Mouse (Mus musculus): Measurements from ENCODE around the gene Gbp2. TPM values are rescaled to one million over a fixed set of nuclear protein-coding genes. Genes with fewer than 3 reads are reported as not detected.

The Gbp2 gene
- total RNA-seq (2021), result 1 to 10 TPM; 2.9 to 3.2 TPM
- long read RNA-seq, experiment 1, transcript Gbp2-201 (11 exons, 2,516 nt), result major isoform, 9 of 10 reads
- long read RNA-seq, experiment 1, partial matches to known transcripts, result 1 of 10 reads
- long read RNA-seq, experiment 1, other reads (novel, unspliced or antisense), result 0 of 10 reads
- long read RNA-seq, experiment 2, transcript Gbp2-201 (11 exons, 2,516 nt), result major isoform, 8 of 8 reads
- long read RNA-seq, experiment 2, partial matches to known transcripts, result 0 of 8 reads
- long read RNA-seq, experiment 2, other reads (novel, unspliced or antisense), result 0 of 8 reads

DNA sequence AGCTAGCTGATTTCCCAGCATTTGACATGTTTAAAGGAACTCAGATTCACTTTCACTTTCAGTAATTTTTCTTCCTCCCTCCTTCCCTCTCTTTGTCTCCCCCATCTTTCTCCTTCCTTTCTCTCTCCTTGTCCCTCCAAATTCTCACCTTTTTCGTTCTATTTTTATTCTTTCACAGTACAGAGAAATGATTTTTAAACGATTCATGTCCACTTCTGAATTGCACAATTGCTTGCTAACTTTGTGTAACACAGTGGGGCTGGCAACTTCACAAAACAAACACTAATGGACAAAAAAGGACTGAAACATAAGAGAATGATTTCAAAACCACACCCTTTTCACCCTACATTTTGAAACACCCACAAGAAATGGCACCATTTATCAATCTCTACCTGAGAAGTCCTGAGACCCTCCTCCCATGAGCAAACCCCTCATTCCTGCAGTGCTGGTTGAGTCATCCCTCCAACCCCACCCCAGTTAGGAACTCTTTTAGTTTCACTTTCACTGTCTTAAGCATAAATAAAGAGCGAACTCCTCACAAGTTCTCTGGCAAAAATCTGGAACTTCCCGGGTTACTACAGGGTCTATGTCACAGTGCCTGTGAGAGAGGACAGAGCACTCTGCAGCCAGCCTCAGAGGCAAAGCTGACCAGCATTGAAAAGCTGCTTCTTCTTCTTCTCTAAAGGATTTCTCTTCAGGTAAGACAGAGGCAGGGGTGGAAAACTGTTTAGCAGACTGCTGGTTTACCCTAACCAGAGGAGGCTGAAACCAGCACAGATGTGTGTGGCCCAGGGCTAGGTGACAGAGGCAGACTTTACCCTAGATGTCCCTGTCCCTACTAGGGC is at the start of gene Gbp2:
Gene Gbp2 (plus strand): TSS at position 492 of the 845 bp plus-strand sequence.
- intact Hi-C loops (cut with DNase I), result loop anchor here (5.0 kb wide), 1 partner anchor 58 kb away; the partner anchor contains the start of gene Gbp3
- peak within 1 kb of the TSS; percentile 88 for H3K27ac ChIP-seq

DNA sequence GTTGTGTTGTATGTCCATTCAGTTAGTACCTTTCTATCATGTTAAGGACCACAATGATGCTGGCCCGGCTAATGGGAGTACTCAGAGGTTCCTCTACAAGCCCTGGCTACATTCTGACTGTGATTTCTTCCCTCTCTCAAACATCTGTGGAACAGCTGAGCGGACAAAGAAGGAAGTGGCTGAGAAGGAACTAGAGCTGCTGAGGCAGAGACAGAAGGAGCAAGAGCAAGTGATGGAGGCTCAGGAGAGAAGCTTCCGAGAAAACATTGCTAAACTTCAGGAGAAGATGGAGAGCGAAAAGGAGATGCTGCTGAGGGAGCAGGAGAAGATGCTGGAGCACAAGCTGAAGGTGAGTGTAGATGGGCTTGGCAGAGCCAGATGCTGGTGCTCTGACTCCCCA is 49.7 kb upstream of the Gbp2 start:
- DNase-seq, result no peak
- Histone ChIP-seq H3K27ac (no peak overlapping the region), H3K4me3 (no peak overlapping the region)
- TF ChIP-seq CTCF (IDR thresholded peaks at IDR 0.05), result no peak
- intact Hi-C loops (cut with DNase I), result no loop called here

More for the DNA sequence above, at the start of gene Gbp2:
- H3K4me3 ChIP-seq, result peak within 1 kb of the TSS; percentile 69
- DNase-seq, result peak; percentile 23
- no peak for TF ChIP-seq CTCF (IDR thresholded peaks at IDR 0.05)

GRCm38 (mm10) chr3:142577108-142577507 is 43.3 kb upstream of the Gbp2 start:
- no peak for DNase-seq
- Histone ChIP-seq H3K4me3 (no peak overlapping the region), H3K27ac (no peak overlapping the region)
- TF ChIP-seq CTCF (IDR thresholded peaks at IDR 0.05), result no peak
- intact Hi-C loops (cut with DNase I), result no loop called here

- Histone ChIP-seq H3K4me3 (no peak overlapping the region), H3K27ac (no peak overlapping the region)
- DNase-seq, result no peak
- no peak for TF ChIP-seq CTCF (IDR thresholded peaks at IDR 0.05)
- intact Hi-C loops (cut with DNase I), result no loop called here
Observed at GRCm38 (mm10) chr3:142578342-142578741, 42.1 kb upstream of the Gbp2 start.

- Histone ChIP-seq H3K4me3 (no peak overlapping the region), H3K27ac (no peak overlapping the region)
- DNase-seq, result no peak
- no peak for TF ChIP-seq CTCF (IDR thresholded peaks at IDR 0.05)
- intact Hi-C loops (cut with DNase I), result no loop called here
Observed at GRCm38 (mm10) chr3:142583067-142583466, 37.3 kb upstream of the Gbp2 start.

DNA sequence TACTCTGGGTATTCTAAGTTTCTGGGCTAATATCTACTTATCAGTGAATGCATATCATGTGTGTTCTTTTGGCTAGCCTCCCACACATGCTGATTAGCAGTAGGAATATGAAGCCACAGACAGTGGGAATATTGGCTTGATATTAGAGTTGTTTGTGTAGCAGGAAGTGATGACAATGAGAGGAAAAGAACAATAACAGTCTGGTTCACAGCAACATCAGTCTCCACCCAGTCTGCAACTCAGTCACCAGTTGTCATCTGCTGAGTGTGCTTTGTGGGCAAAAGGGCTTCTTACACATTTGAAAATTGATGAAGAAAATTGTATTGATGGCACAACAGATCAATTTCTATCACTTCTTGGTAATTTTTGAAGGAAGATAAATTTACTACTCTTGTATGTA is 33.0 kb upstream of the Gbp2 start:
- no peak for TF ChIP-seq CTCF (IDR thresholded peaks at IDR 0.05)
- intact Hi-C loops (cut with DNase I), result no loop called here

DNA sequence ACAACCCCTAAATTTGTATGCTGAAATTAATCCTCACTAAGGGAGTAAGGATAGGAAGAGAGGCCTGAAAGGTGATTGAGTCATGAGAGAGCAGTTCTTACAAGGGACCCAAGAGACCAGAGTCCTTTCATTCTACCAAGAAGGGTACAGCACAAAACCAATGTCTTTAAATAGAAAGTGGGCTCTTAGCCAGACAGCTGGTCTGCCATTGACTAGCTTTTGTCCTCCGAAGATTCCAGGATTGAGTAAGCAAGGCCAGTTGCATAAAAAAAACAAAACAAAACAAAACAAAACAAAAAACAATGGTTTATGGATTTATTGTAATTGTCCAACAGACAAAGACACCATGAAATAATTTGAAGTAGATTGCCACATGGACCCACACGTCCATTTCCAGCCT is 31.5 kb upstream of the Gbp2 start:
- Histone ChIP-seq H3K27ac (no peak overlapping the region), H3K4me3 (no peak overlapping the region)
- TF ChIP-seq CTCF (IDR thresholded peaks at IDR 0.05), result no peak
- DNase-seq, result no peak
- intact Hi-C loops (cut with DNase I), result no loop called here

More for the DNA sequence above, 33.0 kb upstream of the Gbp2 start:
- no peak for DNase-seq
- Histone ChIP-seq H3K27ac (no peak overlapping the region), H3K4me3 (no peak overlapping the region)

GRCm38 (mm10) chr3:142590431-142591067 is 29.9 kb upstream of the Gbp2 start:
- no peak for TF ChIP-seq CTCF (IDR thresholded peaks at IDR 0.05)
- intact Hi-C loops (cut with DNase I), result no loop called here
- no peak for DNase-seq
- H3K27ac ChIP-seq, result no peak overlapping the region
- no peak overlapping the region for H3K4me3 ChIP-seq

- Histone ChIP-seq H3K27ac (no peak within 1 kb of the TSS), H3K4me3 (no peak within 1 kb of the TSS)
- DNase-seq, result no peak
- TF ChIP-seq CTCF (IDR thresholded peaks at IDR 0.05), result no peak
- intact Hi-C loops (cut with DNase I), result no loop called here
Observed at GRCm38 (mm10) chr3:142594547-142594946, 25.9 kb upstream of the Gbp2 start, which contains the start of gene Gbp2b. Gene Gbp2b, plus strand, starts transcription at chr3:142594847.

DNA sequence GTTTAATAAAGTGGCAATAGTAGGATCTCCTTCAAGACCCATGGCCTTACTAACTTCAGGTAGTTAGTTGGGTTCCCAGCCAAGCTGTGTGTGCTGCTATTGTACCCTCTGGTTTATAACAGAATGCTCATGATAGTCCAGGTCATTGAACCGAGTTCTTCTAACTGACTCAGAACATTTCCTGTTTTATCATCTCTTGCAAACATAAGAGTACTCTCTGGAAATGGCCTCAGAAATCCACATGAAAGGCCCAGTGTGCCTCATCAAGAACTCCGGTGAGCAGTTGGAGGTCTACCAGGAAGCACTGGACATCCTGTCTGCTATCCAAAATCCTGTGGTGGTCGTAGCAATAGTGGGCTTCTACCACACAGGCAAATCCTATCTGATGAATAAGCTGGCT is 22.5 kb upstream of the Gbp2 start:
- TF ChIP-seq CTCF (IDR thresholded peaks at IDR 0.05), result no peak
- no peak for DNase-seq
- Histone ChIP-seq H3K4me3 (no peak overlapping the region), H3K27ac (no peak overlapping the region)
- intact Hi-C loops (cut with DNase I), result no loop called here

DNA sequence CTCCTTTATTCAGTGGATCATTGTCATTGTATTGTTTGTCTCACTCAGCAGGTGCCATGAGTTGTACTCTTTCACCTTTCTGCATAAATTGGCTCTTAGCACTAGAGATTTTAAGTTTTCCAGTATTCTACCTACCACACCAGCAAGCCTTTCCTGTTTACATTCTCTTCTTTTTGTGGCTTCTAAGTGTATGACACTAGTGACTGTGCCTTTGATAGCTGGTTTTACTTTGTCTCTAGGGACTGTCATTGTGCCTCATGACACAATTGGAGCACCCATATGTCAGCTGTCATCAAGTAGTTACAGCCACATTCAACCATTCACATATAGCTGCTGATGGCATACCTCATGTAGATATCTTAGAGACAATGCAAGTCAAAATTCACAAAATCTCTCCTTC is 18.7 kb upstream of the Gbp2 start:
- no peak for DNase-seq
- no peak for TF ChIP-seq CTCF (IDR thresholded peaks at IDR 0.05)
- intact Hi-C loops (cut with DNase I), result no loop called here
- Histone ChIP-seq H3K27ac (no peak overlapping the region), H3K4me3 (no peak overlapping the region)

DNA sequence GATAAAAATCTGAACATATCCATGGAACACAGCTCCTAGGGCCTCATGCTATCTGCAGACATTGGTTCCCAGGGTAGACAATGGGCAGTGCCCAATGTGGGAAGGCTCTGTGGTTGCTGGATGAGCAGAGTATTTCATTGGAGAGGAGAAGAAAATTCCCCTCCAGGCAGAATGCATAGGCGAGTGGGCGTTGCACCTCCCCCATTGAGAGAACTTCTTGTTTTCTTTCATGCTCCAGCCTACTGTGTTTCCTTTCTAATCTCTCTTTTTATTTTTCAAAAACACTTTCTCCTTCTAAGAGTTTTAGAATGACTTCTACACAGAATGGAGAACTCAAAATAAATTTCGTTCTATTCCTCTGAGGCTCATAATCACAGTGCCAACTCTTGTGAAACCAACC is 1.7 kb upstream of the Gbp2 start:
- peak overlapping the region; percentile 88; the same call in 1 of the 2 replicates for H3K27ac ChIP-seq
- TF ChIP-seq CTCF (IDR thresholded peaks at IDR 0.05), result no peak
- H3K4me3 ChIP-seq, result no peak overlapping the region
- intact Hi-C loops (cut with DNase I), result no loop called here
- DNase-seq, result no peak

DNA sequence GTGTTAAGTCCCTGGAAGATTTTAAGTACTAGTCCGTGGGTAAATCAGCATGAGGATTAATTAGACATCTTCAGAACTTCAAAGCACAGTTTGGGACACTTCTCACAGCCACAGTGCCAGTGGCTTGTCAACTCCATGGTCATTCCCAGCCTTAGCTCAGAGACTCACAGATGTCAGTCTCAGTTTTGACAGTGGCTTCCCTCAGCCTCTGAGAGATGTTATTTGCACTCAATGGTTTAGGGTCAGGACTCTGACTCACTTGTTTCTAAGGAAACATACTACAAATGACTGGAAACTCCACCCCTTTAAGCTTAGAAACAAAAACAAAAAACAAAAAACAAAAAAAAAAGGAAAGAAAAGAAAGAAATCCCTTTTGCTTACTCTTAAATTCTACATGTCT is 796 bp upstream of the Gbp2 start:
- DNase-seq, result no peak
- intact Hi-C loops (cut with DNase I), result loop anchor here (5.0 kb wide), 1 partner anchor 57 kb away; the partner anchor contains the start of gene Gbp3
- TF ChIP-seq CTCF (IDR thresholded peaks at IDR 0.05), result no peak
- H3K27ac ChIP-seq, result peak overlapping the region; percentile 88
- H3K4me3 ChIP-seq, result peak overlapping the region; percentile 69

Measured in gastrocnemius, adult 2 months (tissue).